9 mouse cellular contexts compared by ENCODE assay signal in the genomic region with DNA sequence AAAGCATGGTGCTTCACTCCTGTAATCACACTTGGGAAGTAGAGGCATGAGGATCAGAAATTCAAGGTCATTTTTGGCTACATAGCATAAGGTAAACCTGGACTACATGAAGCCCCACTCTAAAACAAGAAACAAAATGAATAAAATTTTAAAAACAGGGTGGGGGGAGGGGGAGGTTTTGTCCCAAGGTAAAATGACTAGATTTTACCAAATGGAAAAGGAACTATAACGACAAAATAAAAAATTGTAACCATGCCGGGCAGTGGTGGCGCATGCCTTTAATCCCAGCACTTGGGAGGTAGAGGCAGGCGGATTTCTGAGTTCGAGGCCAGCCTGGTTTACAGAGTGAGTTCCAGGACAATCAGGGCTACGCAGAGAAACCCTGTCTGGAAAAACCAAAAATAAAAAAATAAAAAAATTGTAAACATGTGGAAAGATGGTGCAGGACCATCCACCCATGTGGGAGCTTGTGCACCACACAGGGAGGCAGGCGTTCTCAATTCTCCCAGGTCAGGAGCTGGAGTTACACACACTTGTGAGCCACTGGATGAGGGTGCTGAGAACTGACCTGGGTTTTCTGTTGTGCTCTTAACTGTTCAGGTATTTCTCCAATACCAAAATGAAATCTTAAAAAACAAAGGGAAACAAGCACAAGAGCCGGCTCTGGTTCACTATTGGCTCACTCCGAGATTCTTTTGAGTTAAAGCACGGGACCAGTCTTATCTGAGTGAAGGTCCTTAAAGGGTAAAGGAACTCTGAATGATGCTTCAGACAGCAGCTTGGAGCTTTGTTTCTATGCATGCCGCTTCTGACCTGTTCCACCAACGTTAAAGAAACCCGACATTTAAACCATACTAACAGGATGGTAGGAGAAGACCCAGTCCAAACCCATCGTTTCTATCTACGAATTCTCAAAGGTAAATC. TPM values are rescaled to one million over a fixed set of nuclear protein-coding genes. Genes with fewer than 3 reads are reported as not detected.
A peak's percentile ranks its signal among the peaks of the same experiment; 100 is the strongest.
DNase-seq lines count a peak whose midpoint lies in the region; ATAC-seq and TF ChIP-seq lines count a peak whose summit lies in the region.
"Had no signal": no experiment of that assay in that cellular context is flagged by ENCODE, and none has a peak within 500 bp of the region (broad histone marks: within the 10 kb centered on the region; RNA-seq: fewer than 3 reads in every experiment).

No protein-coding gene starts in this region.

- TF ChIP-seq EP300 in MEL (IDR thresholded peaks at IDR 0.05; ENCODE audit: low read depth in 1 of 2, low read length in 2 of 2), result no peak

- peak overlapping the region; percentile 28; the same call in 1 of the 2 replicates for H3K27ac ChIP-seq in gastrocnemius, adult 2 months
- H3K27ac ChIP-seq in liver, embryonic 11.5 days (ENCODE audit: low read depth, low read length), result peak overlapping the region; percentile 99; the same call in 1 of the 2 replicates
- H3K27ac ChIP-seq in MEL (ENCODE audit: control insufficient read depth, low read depth, low read length), result peak overlapping the region; percentile 58
- peak overlapping the region; percentile 99 for H3K27ac ChIP-seq in liver, embryonic 15.5 days (replicated peaks)

- no peaks in the 10 kb centered on the region for H3K36me3 ChIP-seq in liver, embryonic 11.5 days (ENCODE audit: control insufficient read depth, insufficient read depth, low read length)
- H3K36me3 ChIP-seq in MEL (ENCODE audit: control insufficient read depth in 1 of 2, insufficient read depth in 2 of 2, low read length in 2 of 2), result peaks cover 0 to 22% of the 10 kb centered on the region in 2 experiments; a peak in 2 of 4 replicates
- no peaks in the 10 kb centered on the region for H3K36me3 ChIP-seq in liver, embryonic 15.5 days (replicated peaks)

- DNase-seq in gastrocnemius, adult 2 months, result no peak
- no peak for DNase-seq in gastrocnemius, postnatal 25 days
- no peak for DNase-seq in liver, embryonic 11.5 days (ENCODE audit: low spot score)
- DNase-seq in liver, result no peak
- DNase-seq in MEL (ENCODE audit: low read depth, low spot score), result peak; percentile 83
- no peak for DNase-seq in c-Kit-positive CD71-positive TER-119-positive erythroid progenitor cells, embryonic 14.5 days (ENCODE audit: low spot score)

- no peak for ATAC-seq in liver, embryonic 11.5 days (replicated peaks; ENCODE audit: low FRiP score)
- no peak for ATAC-seq in liver, embryonic 15.5 days (ENCODE audit: insufficient read depth)
- no peak for ATAC-seq in cerebellum, adult (ENCODE audit: insufficient number of reproducible peaks, low FRiP score, low TSS enrichment)
- ATAC-seq: activated CD4-positive, CD25-positive, alpha-beta regulatory T cell, adult 4 months had no signal

- no peak for TF ChIP-seq CTCF in gastrocnemius, adult 2 months (IDR thresholded peaks at IDR 0.05)
- TF ChIP-seq CTCF in MEL (IDR thresholded peaks at IDR 0.05 in 2 of 3, conservative IDR thresholded peaks at IDR 0.05 in 1 of 3; ENCODE audit: control insufficient read depth in 1 of 3, insufficient read depth in 1 of 3, low read depth in 2 of 3, low read length in 3 of 3, poor library complexity in 1 of 3, severe bottlenecking in 1 of 3), result no peak

- H3K4me2 ChIP-seq in liver, embryonic 11.5 days, result peak overlapping the region; percentile 88
- H3K4me2 ChIP-seq in liver, embryonic 15.5 days, result peak overlapping the region; percentile 82

- peak overlapping the region; percentile 87 for H3K4me3 ChIP-seq in gastrocnemius, adult 2 months
- H3K4me3 ChIP-seq in liver, embryonic 11.5 days (ENCODE audit: low read depth, low read length), result peak overlapping the region; percentile 58
- H3K4me3 ChIP-seq in MEL (ENCODE audit: control insufficient read depth in 1 of 2, insufficient read depth in 1 of 2, low read depth in 2 of 2, low read length in 2 of 2), result peak overlapping the region; percentile 28 to 47
- H3K4me3 ChIP-seq in liver, embryonic 15.5 days (replicated peaks), result peak overlapping the region; percentile 66

- WGBS in liver, embryonic 11.5 days, result 80% methylated on average over 15 of the region's 15 CpGs
- 77% methylated on average over 15 of the region's 15 CpGs for WGBS in liver, embryonic 15.5 days (ENCODE audit: insufficient replicate concordance)

- H3K79me2 ChIP-seq in MEL (ENCODE audit: control insufficient read depth, insufficient read depth, low read length, poor library complexity), result peaks cover 25% of the 10 kb centered on the region

- H3K9me3 ChIP-seq in liver, embryonic 11.5 days (ENCODE audit: control insufficient read depth, low read length), result no peaks in the 10 kb centered on the region
- no peaks in the 10 kb centered on the region for H3K9me3 ChIP-seq in MEL (replicated peaks; ENCODE audit: insufficient read depth, low read length)
- H3K9me3 ChIP-seq in liver, embryonic 15.5 days (replicated peaks), result no peaks in the 10 kb centered on the region

- no peak for TF ChIP-seq RAD21 in MEL (IDR thresholded peaks at IDR 0.05; ENCODE audit: low read depth, low read length)

- H3K9ac ChIP-seq in liver, embryonic 11.5 days (ENCODE audit: low read depth, low read length), result no peak overlapping the region
- peak overlapping the region; percentile 40 for H3K9ac ChIP-seq in MEL (ENCODE audit: control insufficient read depth, low read depth, low read length, poor library complexity, severe bottlenecking)
- peak overlapping the region; percentile 74; the same call in 1 of the 2 replicates for H3K9ac ChIP-seq in liver, embryonic 15.5 days

- H3K4me1 ChIP-seq in liver, embryonic 11.5 days (replicated peaks; ENCODE audit: control insufficient read depth, insufficient read depth, low read length), result peaks cover 17% of the 10 kb centered on the region
- H3K4me1 ChIP-seq in MEL (ENCODE audit: control insufficient read depth in 1 of 2, insufficient read depth in 2 of 2, low read length in 2 of 2), result peaks cover 0 to 15% of the 10 kb centered on the region in 2 experiments; a peak in 3 of 4 replicates
- H3K4me1 ChIP-seq in liver, embryonic 15.5 days (replicated peaks), result peaks cover 77% of the 10 kb centered on the region

- no peak for TF ChIP-seq POLR2A in MEL (IDR thresholded peaks at IDR 0.05; ENCODE audit: control insufficient read depth in 1 of 2, insufficient read depth in 1 of 2, low read depth in 1 of 2, low read length in 2 of 2, poor library complexity in 1 of 2)

- no peaks in the 10 kb centered on the region for H3K27me3 ChIP-seq in liver, embryonic 11.5 days (replicated peaks; ENCODE audit: control insufficient read depth, insufficient read depth, low read length)
- H3K27me3 ChIP-seq in MEL (ENCODE audit: control insufficient read depth in 1 of 2, insufficient read depth in 2 of 2, low read length in 2 of 2), result no peaks in the 10 kb centered on the region
- H3K27me3 ChIP-seq in liver, embryonic 15.5 days, result no peaks in the 10 kb centered on the region

- intact Hi-C loops in gastrocnemius, adult 2 months (cut with DNase I), result no loop called here

TF ChIP-seq in MEL, 35 proteins besides CTCF, POLR2A, EP300 and RAD21 (continues in another document):
- TF ChIP-seq SIN3A (IDR thresholded peaks at IDR 0.05; ENCODE audit: low read length) (peak; percentile 53), CHD2 (IDR thresholded peaks at IDR 0.05; ENCODE audit: low read length) (no peak), ZMIZ1 (IDR thresholded peaks at IDR 0.05; ENCODE audit: low read depth, low read length) (no peak), HCFC1 (IDR thresholded peaks at IDR 0.05; ENCODE audit: low read depth, low read length) (no peak)

RNA-seq across cellular contexts. Expression of a gene that starts 2.4 kb away (rescaled TPM):
- 10 to 100 TPM in 1 of 2 experiments, 1 to 10 TPM in 1; 7.8 to 14.8 TPM for total RNA-seq in gastrocnemius, adult 2 months (2021)
- total RNA-seq in gastrocnemius, postnatal 25 days (2021), result 1 to 10 TPM; 6.7 to 7.0 TPM
- polyA plus RNA-seq in liver, embryonic 11.5 days (2014; fragmentation: Nextera tagmentation; extraction: Ambion mirVana), result 60.2 and 64.9 TPM in 2 replicates
- 124 and 130 TPM in 2 replicates for total RNA-seq in MEL (2012; rRNA removed)
- polyA plus RNA-seq in MEL (2012; ENCODE audit: insufficient read depth in 1 of 2, insufficient read length in 2 of 2, low read depth in 1 of 2, low replicate concordance in 2 of 2, missing spikeins in 1 of 2), result 100 to 1,000 TPM in 1 of 2 experiments, 10 to 100 TPM in 1; 63.5 to 149 TPM
- polyA plus RNA-seq in liver, embryonic 15.5 days (2015; fragmentation: Nextera tagmentation; extraction: Ambion mirVana), result 17.0 and 18.5 TPM in 2 replicates

RNA-seq across cellular contexts. Expression of a gene that starts 5.0 kb away (rescaled TPM):
- 10 to 100 TPM in 1 of 2 experiments, 1 to 10 TPM in 1; 9.9 to 11.0 TPM for total RNA-seq in gastrocnemius, adult 2 months (2021)
- 10 to 100 TPM in 1 of 2 experiments, 1 to 10 TPM in 1; 8.9 to 10.9 TPM for total RNA-seq in gastrocnemius, postnatal 25 days (2021)
- polyA plus RNA-seq in liver, embryonic 11.5 days (2014; fragmentation: Nextera tagmentation; extraction: Ambion mirVana), result 57.5 and 60.5 TPM in 2 replicates
- total RNA-seq in MEL (2012; rRNA removed), result 16.0 and 19.5 TPM in 2 replicates
- polyA plus RNA-seq in MEL (2012; ENCODE audit: insufficient read depth in 1 of 2, insufficient read length in 2 of 2, low read depth in 1 of 2, low replicate concordance in 2 of 2, missing spikeins in 1 of 2), result 10 to 100 TPM in 1 of 2 experiments, not detected in 1; 59.1 TPM
- 20.5 and 20.9 TPM in 2 replicates for polyA plus RNA-seq in liver, embryonic 15.5 days (2015; fragmentation: Nextera tagmentation; extraction: Ambion mirVana)

RNA-seq across cellular contexts. Expression of a gene that starts 34.8 kb away (rescaled TPM):
- total RNA-seq in gastrocnemius, adult 2 months (2021), result not detected
- under 1 TPM; 0.54 to 0.88 TPM for total RNA-seq in gastrocnemius, postnatal 25 days (2021)
- polyA plus RNA-seq in liver, embryonic 11.5 days (2014; fragmentation: Nextera tagmentation; extraction: Ambion mirVana), result 168 and 170 TPM in 2 replicates
- total RNA-seq in MEL (2012; rRNA removed), result 120 and 124 TPM in 2 replicates
- 100 to 1,000 TPM; 159 to 170 TPM for polyA plus RNA-seq in MEL (2012; ENCODE audit: insufficient read depth in 1 of 2, insufficient read length in 2 of 2, low read depth in 1 of 2, low replicate concordance in 2 of 2, missing spikeins in 1 of 2)
- 111 and 115 TPM in 2 replicates for polyA plus RNA-seq in liver, embryonic 15.5 days (2015; fragmentation: Nextera tagmentation; extraction: Ambion mirVana)

RNA-seq across cellular contexts. Expression of a gene that starts 35.7 kb away (rescaled TPM):
- total RNA-seq in gastrocnemius, adult 2 months (2021), result 10 to 100 TPM; 55.4 to 71.1 TPM
- 10 to 100 TPM; 59.6 to 60.4 TPM for total RNA-seq in gastrocnemius, postnatal 25 days (2021)
- polyA plus RNA-seq in liver, embryonic 11.5 days (2014; fragmentation: Nextera tagmentation; extraction: Ambion mirVana), result 94.4 and 97.5 TPM in 2 replicates
- 182 and 207 TPM in 2 replicates for total RNA-seq in MEL (2012; rRNA removed)
- polyA plus RNA-seq in MEL (2012; ENCODE audit: insufficient read depth in 1 of 2, insufficient read length in 2 of 2, low read depth in 1 of 2, low replicate concordance in 2 of 2, missing spikeins in 1 of 2), result 100 to 1,000 TPM in 1 of 2 experiments, not detected in 1; 159 TPM
- 21.7 and 22.4 TPM in 2 replicates for polyA plus RNA-seq in liver, embryonic 15.5 days (2015; fragmentation: Nextera tagmentation; extraction: Ambion mirVana)

RNA-seq across cellular contexts. Expression of a gene that starts 42.7 kb away (rescaled TPM):
- 1 to 10 TPM; 2.9 to 5.0 TPM for total RNA-seq in gastrocnemius, adult 2 months (2021)
- total RNA-seq in gastrocnemius, postnatal 25 days (2021), result 1 to 10 TPM; 3.8 to 4.6 TPM
- polyA plus RNA-seq in liver, embryonic 11.5 days (2014; fragmentation: Nextera tagmentation; extraction: Ambion mirVana), result 1.4 and 1.7 TPM in 2 replicates
- total RNA-seq in MEL (2012; rRNA removed), result 3.3 and 4.9 TPM in 2 replicates
- polyA plus RNA-seq in MEL (2012; ENCODE audit: insufficient read depth in 1 of 2, insufficient read length in 2 of 2, low read depth in 1 of 2, low replicate concordance in 2 of 2, missing spikeins in 1 of 2), result 1 to 10 TPM in 1 of 2 experiments, not detected in 1; 3.3 TPM
- polyA plus RNA-seq in liver, embryonic 15.5 days (2015; fragmentation: Nextera tagmentation; extraction: Ambion mirVana), result 0.44 and 0.46 TPM in 2 replicates

Comparison
In these comparisons a context has a peak if more than half of its experiments do, and no peak if none do; other contexts are left out.
1. H3K27ac ChIP-seq: peak in every context shown above with its lines; median percentile 99 in liver, embryonic 11.5 days; 99 in liver, embryonic 15.5 days; 58 in MEL; 28 in gastrocnemius, adult 2 months.
2. RNA of a gene that starts 34.8 kb away (total RNA-seq): 120 to 124 TPM in MEL; 0.54 to 0.88 TPM in gastrocnemius, postnatal 25 days and not detected in gastrocnemius, adult 2 months; every median in the first group is over 10 times any median in the second.
3. Peak in every context shown above with its lines, with median percentiles within 50 percentile points of each other: H3K4me3 ChIP-seq.